Mouse (Mus musculus) hindbrain, embryonic 11.5 days (tissue): ENCODE measurements around the gene Mrtfa. TPM values are rescaled to one million over a fixed set of nuclear protein-coding genes. Genes with fewer than 3 reads are reported as not detected.

Source experiments
- ATAC-seq: fragments of 200-750 bp; cut with Nextera tagmentation; 2 replicates; pipeline ENCODE4 v1.8.0; 2017; ENCODE audit warnings: mild to moderate bottlenecking, moderate TSS enrichment, moderate library complexity; ENCODE audit not compliant: low FRiP score
- DNase-seq: peaks from one replicate; pipeline ENCODE4 v3.0.0-alpha.2; 2015; ENCODE audit warnings: low spot score
- H3K27ac ChIP-seq: fragments of 300-500 bp; sonication (generic); 2 replicates; pipeline ENCODE4 v1.5.1; 2014; ENCODE audit warnings: mild to moderate bottlenecking, low read depth, low read length
- H3K27me3 ChIP-seq: fragments of 300-500 bp; sonication (generic); 2 replicates; pipeline ENCODE4 v1.6.1; 2014; ENCODE audit warnings: mild to moderate bottlenecking, low read length, moderate library complexity, mixed read lengths; ENCODE audit not compliant: control insufficient read depth, insufficient read depth
- H3K36me3 ChIP-seq: fragments of 300-500 bp; sonication (generic); 2 replicates; pipeline ENCODE4 v1.6.1; 2014; ENCODE audit warnings: mild to moderate bottlenecking, low read length, moderate library complexity, mixed read lengths; ENCODE audit not compliant: control insufficient read depth, insufficient read depth
- H3K4me1 ChIP-seq: fragments of 300-500 bp; sonication (generic); replicated peaks from 2 replicates; pipeline ENCODE4 v1.6.1; 2014; ENCODE audit warnings: low read length, mixed read lengths; ENCODE audit not compliant: control insufficient read depth, insufficient read depth
- H3K4me2 ChIP-seq: fragments of 300-500 bp; sonication (generic); replicated peaks from 2 replicates; pipeline ENCODE4 v1.6.1; 2014; ENCODE audit warnings: mild to moderate bottlenecking, low read depth, low read length
- H3K4me3 ChIP-seq: fragments of 300-500 bp; sonication (generic); 2 replicates; pipeline ENCODE4 v1.5.1; 2014; ENCODE audit warnings: low read depth, low read length
- H3K9ac ChIP-seq: fragments of 300-500 bp; sonication (generic); 2 replicates; pipeline ENCODE4 v1.6.1; 2014; ENCODE audit warnings: low read depth, low read length
- H3K9me3 ChIP-seq: fragments of 300-500 bp; sonication (generic); 2 replicates; pipeline ENCODE4 v1.6.1; 2016; ENCODE audit warnings: low read length; ENCODE audit not compliant: control insufficient read depth
- WGBS: fragments of 180-500 bp; shearing (Covaris S2); extraction: QIAGEN DNeasy Blood & Tissue Kit; methylation state at CpG from one replicate; pipeline ENCODE4 v1.1.7; 2014; 5-methylcytosine and 5-hydroxymethylcytosine counted together
- polyA plus RNA-seq: library from polyadenylated mRNA; unstranded; fragments of >200 nt; fragmentation: Nextera tagmentation; extraction: Ambion mirVana; gene quantifications from 2 replicates; pipeline ENCODE4 v1.2.1, GENCODE M21; 2014

The Mrtfa gene
- polyA plus RNA-seq: 19.6 and 31.9 TPM in 2 replicates

DNA sequence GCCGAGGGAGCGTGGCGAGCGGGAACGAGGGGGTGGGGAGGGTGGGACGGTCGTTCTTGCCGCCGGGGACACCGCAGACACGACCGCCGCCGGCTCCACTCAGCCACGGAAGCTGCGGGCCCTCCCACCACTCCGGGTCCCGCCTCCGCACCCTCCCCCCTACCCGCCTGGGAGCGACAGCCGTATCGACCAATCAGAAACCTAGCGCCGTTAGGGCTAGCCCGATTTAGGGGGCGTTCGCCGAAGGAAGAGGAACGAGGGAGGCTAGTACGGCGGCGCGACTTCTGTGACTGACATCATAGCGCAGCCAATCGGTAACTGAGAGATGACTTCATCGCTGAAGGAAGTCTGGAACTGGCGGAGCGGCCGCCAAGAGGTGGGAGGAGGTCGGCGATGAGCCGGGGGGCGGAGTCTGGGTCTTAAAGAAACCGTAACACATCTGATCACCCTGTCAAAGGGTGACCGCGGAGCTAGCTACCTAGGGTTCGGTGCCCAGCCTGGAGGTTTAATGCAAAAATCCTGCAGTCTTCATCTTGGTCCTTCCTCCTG, at the start of gene Mrtfa:
Gene Mrtfa, minus strand, starts transcription at position 128 of the 549 bp plus-strand sequence.
- peak within 1 kb of the TSS; percentile 93 for H3K4me3 ChIP-seq
- ATAC-seq: peak; percentile 98
- no peaks in the 10 kb centered on the region for H3K27me3 ChIP-seq
- WGBS: 1% methylated on average over 42 of the region's 48 CpGs
- peak within 1 kb of the TSS; percentile 66 for H3K4me2 ChIP-seq
- peak within 1 kb of the TSS; percentile 89 for H3K9ac ChIP-seq
- peak within 1 kb of the TSS; percentile 85 for H3K27ac ChIP-seq
- H3K36me3 ChIP-seq: no peaks in the 10 kb centered on the region; the same call in 1 of the 2 replicates
- H3K4me1 ChIP-seq: peaks cover 4% of the 10 kb centered on the region; the same call in 1 of the 2 replicates
- DNase-seq: peak; percentile 99
- no peaks in the 10 kb centered on the region for H3K9me3 ChIP-seq

- Histone ChIP-seq H3K4me2 (no peak overlapping the region), H3K4me1 (peaks cover 2% of the 10 kb centered on the region; the same call in 1 of the 2 replicates), H3K9ac (no peak overlapping the region), H3K9me3 (no peaks in the 10 kb centered on the region), H3K4me3 (no peak overlapping the region), H3K36me3 (no peaks in the 10 kb centered on the region), H3K27me3 (peaks cover 2% of the 10 kb centered on the region), H3K27ac (no peak overlapping the region)
- WGBS: 75% methylated on average over 13 of the region's 13 CpGs
- DNase-seq: no peak
- ATAC-seq: no peak
Observed at GRCm38 (mm10) chr15:81239794-81240343, 49.3 kb upstream of the Mrtfa start.

DNA sequence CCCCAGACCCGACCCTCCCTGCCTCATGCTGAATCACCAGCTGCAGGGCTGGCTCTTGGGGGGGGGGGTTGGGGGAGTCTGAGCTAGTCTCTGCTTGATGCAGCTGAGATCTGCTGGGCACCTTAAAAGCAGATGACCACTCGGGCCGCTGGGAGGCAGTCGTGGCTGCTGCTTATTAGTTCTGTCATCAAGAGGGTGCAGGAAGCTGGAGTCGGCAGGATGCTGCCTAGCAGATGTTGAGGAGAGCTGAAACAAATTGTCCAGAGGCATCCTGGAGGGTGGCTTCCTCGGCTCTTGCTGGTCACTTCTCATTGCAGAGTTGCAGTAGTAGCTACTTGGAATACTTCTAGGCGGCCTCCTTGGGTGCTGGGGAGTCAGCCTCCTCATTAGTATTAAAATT, 48.7 kb upstream of the Mrtfa start:
- H3K4me1 ChIP-seq: peaks cover 2% of the 10 kb centered on the region; the same call in 1 of the 2 replicates
- peak; percentile 57 for DNase-seq
- H3K4me2 ChIP-seq: no peak overlapping the region
- H3K9me3 ChIP-seq: no peaks in the 10 kb centered on the region
- H3K27me3 ChIP-seq: peaks cover 2% of the 10 kb centered on the region
- 29% methylated on average over 7 of the region's 7 CpGs for WGBS
- no peaks in the 10 kb centered on the region for H3K36me3 ChIP-seq
- no peak for ATAC-seq
- H3K27ac ChIP-seq: no peak overlapping the region
- no peak overlapping the region for H3K4me3 ChIP-seq
- H3K9ac ChIP-seq: no peak overlapping the region

GRCm38 (mm10) chr15:81237471-81237870, 46.9 kb upstream of the Mrtfa start:
- peaks cover 2% of the 10 kb centered on the region for H3K27me3 ChIP-seq
- no peak overlapping the region for H3K4me2 ChIP-seq
- 93% methylated on average over 18 of the region's 18 CpGs for WGBS
- H3K9me3 ChIP-seq: no peaks in the 10 kb centered on the region
- DNase-seq (no peak), ATAC-seq (no peak)
- no peak overlapping the region for H3K9ac ChIP-seq
- H3K36me3 ChIP-seq: no peaks in the 10 kb centered on the region
- no peak overlapping the region for H3K4me3 ChIP-seq
- no peak overlapping the region for H3K27ac ChIP-seq
- H3K4me1 ChIP-seq: peaks cover 2% of the 10 kb centered on the region; the same call in 1 of the 2 replicates

- 7% methylated on average over 8 of the region's 8 CpGs for WGBS
- Histone ChIP-seq H3K27me3 (peaks cover 2% of the 10 kb centered on the region), H3K9me3 (no peaks in the 10 kb centered on the region), H3K27ac (no peak overlapping the region), H3K36me3 (no peaks in the 10 kb centered on the region), H3K4me1 (peaks cover 2% of the 10 kb centered on the region; the same call in 1 of the 2 replicates), H3K4me2 (peak overlapping the region; percentile 87), H3K4me3 (peak overlapping the region; percentile 34), H3K9ac (no peak overlapping the region; the same call in 1 of the 2 replicates)
- ATAC-seq (no peak), DNase-seq (no peak)
Observed at GRCm38 (mm10) chr15:81236062-81236461, 45.5 kb upstream of the Mrtfa start.

- Histone ChIP-seq H3K9ac (peak within 1 kb of the TSS; percentile 46; the same call in 1 of the 2 replicates), H3K27me3 (peaks cover 2% of the 10 kb centered on the region), H3K27ac (no peak within 1 kb of the TSS), H3K36me3 (no peaks in the 10 kb centered on the region), H3K4me1 (peaks cover 2% of the 10 kb centered on the region; the same call in 1 of the 2 replicates), H3K4me3 (peak within 1 kb of the TSS; percentile 34), H3K9me3 (no peaks in the 10 kb centered on the region), H3K4me2 (peak within 1 kb of the TSS; percentile 87)
- DNase-seq (peak; percentile 81), ATAC-seq (peak; percentile 89)
- WGBS: under 1% methylated on average over 25 of the region's 25 CpGs
Observed at GRCm38 (mm10) chr15:81235086-81235920, 44.7 kb upstream of the Mrtfa start, which contains the start of gene Mchr1. Mchr1 (plus strand) TSS chr15:81235499.

DNA sequence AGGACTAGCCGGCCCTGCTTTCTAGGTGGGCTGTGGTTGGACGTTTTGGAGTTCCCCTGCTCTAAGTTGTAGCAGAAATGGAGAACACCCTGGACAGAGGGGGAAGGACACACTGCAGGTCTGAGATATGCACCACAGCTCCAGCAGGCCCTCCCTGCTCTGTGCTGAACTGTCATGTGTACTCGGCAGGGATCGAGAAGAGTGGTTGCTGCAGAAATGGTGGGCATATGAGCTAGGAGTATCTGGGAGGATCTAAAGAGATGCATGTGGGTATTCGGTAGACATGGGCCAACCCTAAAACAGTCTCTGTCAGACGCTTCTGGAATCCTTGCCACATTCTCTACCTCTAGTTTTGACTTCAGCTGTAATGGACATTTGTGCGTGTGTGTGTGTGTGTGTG, 40.8 kb upstream of the Mrtfa start:
- Histone ChIP-seq H3K27me3 (no peaks in the 10 kb centered on the region; the same call in 1 of the 2 replicates), H3K4me3 (no peak overlapping the region), H3K4me2 (no peak overlapping the region), H3K4me1 (peaks cover 2% of the 10 kb centered on the region; the same call in 1 of the 2 replicates), H3K9ac (no peak overlapping the region), H3K9me3 (no peaks in the 10 kb centered on the region), H3K36me3 (no peaks in the 10 kb centered on the region), H3K27ac (no peak overlapping the region)
- no peak for DNase-seq
- ATAC-seq: no peak
- WGBS: 86% methylated on average over 7 of the region's 7 CpGs

DNA sequence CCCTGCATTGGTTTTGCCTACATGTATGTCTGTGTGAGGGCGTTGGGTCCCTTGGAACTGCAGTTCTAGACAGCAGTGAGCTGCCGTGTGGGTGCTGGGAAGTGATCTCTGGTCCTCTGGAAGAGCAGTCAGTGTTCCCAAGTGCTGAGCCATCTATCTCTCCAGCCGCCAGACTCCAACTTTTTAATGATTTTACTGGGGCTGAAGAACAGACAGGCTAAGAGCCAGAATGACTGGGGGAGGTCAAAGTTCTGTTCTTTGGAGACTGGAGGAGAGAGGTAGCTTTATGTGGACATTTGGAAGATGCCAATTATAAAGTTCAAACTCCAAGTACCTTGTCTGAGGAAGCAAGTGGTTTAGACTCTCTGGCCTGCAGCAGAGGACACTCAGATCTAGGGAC, 39.2 kb upstream of the Mrtfa start:
- Histone ChIP-seq H3K4me3 (no peak overlapping the region), H3K36me3 (no peaks in the 10 kb centered on the region), H3K9me3 (no peaks in the 10 kb centered on the region), H3K4me2 (no peak overlapping the region), H3K27ac (no peak overlapping the region), H3K4me1 (no peaks in the 10 kb centered on the region), H3K27me3 (no peaks in the 10 kb centered on the region), H3K9ac (no peak overlapping the region)
- WGBS: 86% methylated on average over 3 of the region's 3 CpGs
- ATAC-seq (no peak), DNase-seq (no peak)
